Mouse (Mus musculus) B cell, adult 2 months (primary cell): ENCODE results near the gene Acbd4.

ENCODE experiments used
- DNase-seq, 2 experiments: peaks; one replicate each; pipeline ENCODE4 v3.0.0; 2022

Acbd4 gene

DNA sequence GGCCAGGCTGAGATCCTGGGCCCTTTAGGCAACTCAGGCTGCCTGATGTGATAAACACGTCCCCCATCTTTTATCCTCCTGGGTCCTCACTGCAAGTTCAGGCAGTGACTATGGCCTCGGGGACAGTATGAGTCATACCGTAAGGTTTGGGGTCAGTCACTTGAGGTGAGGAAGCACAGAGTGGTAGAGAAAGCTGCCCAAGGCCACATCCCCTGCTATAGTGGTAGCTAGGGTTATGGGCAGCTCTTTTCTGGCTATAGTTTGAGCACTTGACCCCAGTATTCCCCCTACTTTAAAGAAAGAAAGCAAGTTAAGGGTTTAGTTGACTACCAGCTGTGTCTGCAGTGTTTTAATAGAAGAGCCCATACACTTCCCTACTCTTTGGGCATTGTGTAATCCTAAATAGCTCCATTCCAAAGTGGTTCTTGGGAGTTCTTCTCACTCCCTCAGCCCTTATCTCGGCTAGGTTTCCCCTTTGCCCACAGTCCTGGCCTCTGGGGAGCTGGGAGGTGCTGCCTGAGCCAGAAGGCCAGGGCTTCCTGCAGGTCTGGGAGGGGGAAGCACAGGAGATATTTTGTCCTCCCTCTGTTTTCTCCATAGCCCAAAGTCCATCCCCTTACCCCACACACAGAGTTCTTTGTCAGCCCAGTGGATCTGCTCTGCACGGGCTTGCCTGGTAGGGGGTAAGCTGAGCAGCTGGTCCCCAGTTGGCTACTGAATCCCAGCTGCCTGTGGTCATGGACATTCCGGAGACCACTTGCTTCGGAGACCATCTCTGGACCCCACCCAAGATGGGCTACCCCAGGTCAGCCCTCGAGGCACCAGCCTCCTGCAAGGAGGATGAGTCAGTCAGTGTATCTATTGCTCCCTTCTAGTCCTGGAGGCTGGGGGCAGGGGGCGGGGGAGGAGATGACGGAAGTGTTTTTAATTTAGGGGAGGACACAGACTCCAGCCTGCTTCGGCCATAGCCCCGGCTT lies 43.1 kb downstream of the Acbd4 start:
- DNase-seq = no peak

- DNase-seq = peak in 1 of 2 experiments; percentile 23
Measured at GRCm38 (mm10) chr11:103146386-103146785, 44.9 kb downstream of the Acbd4 start.

- no peak for DNase-seq
Measured at GRCm38 (mm10) chr11:103147766-103148165, 46.3 kb downstream of the Acbd4 start.

DNA sequence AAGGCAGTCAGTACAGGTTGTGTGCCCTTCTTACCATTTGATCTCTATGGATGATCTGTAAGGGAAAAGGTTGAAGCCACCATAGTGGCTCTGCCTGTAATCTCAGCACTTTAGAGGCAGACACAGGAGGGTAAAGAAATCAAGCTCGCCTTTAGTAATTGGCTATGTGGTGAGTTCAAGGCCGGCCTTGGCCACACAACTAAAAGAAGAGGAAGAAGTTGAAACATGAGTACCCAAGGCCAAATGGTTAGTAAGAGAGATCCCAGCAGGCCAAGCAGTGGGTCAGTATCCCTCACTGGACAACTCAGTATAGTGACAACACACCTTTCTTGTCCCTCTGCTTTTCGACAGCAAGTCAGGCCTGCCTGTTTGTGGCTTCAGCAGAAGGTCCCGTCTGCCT lies 48.3 kb downstream of the Acbd4 start:
- DNase-seq = no peak

GRCm38 (mm10) chr11:103158621-103159478 lies 57.4 kb downstream of the Acbd4 start:
- peak; percentile 98 for DNase-seq

- no peak for DNase-seq
Measured at GRCm38 (mm10) chr11:103160738-103161137, 59.3 kb downstream of the Acbd4 start.

GRCm38 (mm10) chr11:103161449-103161848 lies 60.0 kb downstream of the Acbd4 start:
- DNase-seq = peak in 1 of 2 experiments; percentile 19
